Mouse (Mus musculus) myocyte (in vitro differentiated cells): Measurements from ENCODE around the gene 1700008O03Rik.

Experiments
- MYOG ChIP-seq, 3 experiments: IDR thresholded peaks; one replicate each; pipeline ENCODE4 v1.6.1; 2011; ENCODE audit warnings: control low read depth in 2 of 3, low read depth in 2 of 3, mild to moderate bottlenecking in 2 of 3; ENCODE audit not compliant: insufficient read length in 2 of 3, control insufficient read depth in 1 of 3, insufficient read depth in 1 of 3
- POLR2AphosphoS2 ChIP-seq: IDR thresholded peaks from one replicate; pipeline ENCODE4 v1.6.1; 2011; ENCODE audit warnings: low read depth, control low read depth; ENCODE audit not compliant: insufficient read length
- SRF ChIP-seq: IDR thresholded peaks from one replicate; pipeline ENCODE4 v1.6.1; 2011; ENCODE audit warnings: low read depth; ENCODE audit not compliant: control insufficient read depth, insufficient read length

GRCm38 (mm10) chr7:44322290-44322689, 63.3 kb downstream of the 1700008O03Rik start:
- TF ChIP-seq SRF (no peak), MYOG (IDR thresholded peaks at IDR 0.05; ENCODE audit: control insufficient read depth in 1 of 3, insufficient read depth in 1 of 3, insufficient read length in 2 of 3, low read depth in 2 of 3) (no peak), POLR2AphosphoS2 (no peak)
